Mouse (Mus musculus) urinary bladder, postnatal 10 days (tissue): ENCODE measurements around the gene Klhdc2.

Experiments used
- DNase-seq: peaks from one replicate; pipeline ENCODE4 v3.0.0; 2022; ENCODE audit warnings: low spot score

Gene Klhdc2

GRCm38 (mm10) chr12:69300391-69300790 lies 3.9 kb downstream of the Klhdc2 start:
- DNase-seq: no peak

DNA sequence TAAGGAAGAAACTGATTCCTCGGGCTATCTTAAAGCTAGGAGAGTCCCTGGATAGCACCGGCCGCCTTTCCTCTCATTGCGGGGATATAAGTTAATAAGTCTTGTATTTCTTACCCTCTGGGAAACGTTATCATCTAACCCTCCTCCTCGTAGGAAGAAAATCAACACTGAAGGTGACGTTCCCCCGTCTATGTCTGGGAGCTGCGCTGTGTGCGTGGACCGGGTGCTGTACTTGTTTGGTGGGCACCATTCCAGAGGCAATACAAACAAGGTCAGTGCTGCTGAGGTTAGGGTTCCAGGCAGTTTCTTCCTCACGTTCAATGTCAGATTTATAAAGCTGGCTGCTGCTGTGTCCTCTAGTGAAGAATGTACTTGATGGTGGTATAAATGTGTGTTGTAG lies 5.7 kb downstream of the Klhdc2 start:
- no peak for DNase-seq

- DNase-seq: no peak
Measured at GRCm38 (mm10) chr12:69304051-69304450, 7.6 kb downstream of the Klhdc2 start.

DNA sequence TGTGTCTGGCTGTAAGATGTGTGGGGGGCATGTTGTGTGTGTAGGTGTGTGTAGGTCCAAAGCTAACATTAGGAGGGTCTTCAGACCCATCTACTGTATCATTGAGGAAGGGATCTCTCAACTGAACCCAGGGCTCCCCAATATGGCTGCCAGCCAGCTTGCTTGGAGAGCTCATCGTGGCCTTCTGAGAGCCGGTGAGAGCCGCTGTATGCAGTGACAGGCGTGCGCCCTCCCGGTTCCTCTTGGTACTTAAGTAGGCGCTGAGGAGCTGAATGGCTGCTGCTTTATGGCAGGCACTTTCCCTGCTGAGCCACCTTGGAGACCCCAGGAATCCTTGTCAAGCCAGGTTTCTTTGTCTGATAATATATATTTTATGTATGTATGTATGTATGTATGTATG lies 9.9 kb downstream of the Klhdc2 start:
- DNase-seq: no peak

GRCm38 (mm10) chr12:69309659-69310058 lies 13.2 kb downstream of the Klhdc2 start:
- DNase-seq: no peak

- DNase-seq: no peak
Measured at GRCm38 (mm10) chr12:69318431-69318830, 21.9 kb downstream of the Klhdc2 start.

GRCm38 (mm10) chr12:69331187-69331586 lies 34.7 kb downstream of the Klhdc2 start:
- DNase-seq: no peak

DNA sequence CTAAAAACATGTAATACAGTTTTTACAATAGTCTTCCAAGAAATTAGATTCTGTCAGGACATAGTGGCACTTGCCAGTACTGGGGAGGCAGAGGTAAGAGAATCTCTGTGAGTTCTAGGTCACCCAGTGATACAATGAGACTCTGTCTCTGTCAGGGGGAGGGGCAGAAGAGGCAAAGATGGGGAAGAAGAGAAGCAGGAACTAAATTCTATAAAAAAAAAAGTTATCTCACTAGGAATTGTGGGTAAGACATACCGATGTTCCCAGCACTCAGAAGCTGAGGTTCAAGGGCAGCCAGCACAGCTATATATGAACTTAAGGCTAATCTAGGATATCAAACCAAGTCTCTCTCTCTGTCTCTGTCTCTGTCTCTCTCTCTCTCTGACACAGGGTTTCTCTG lies 35.7 kb downstream of the Klhdc2 start:
- DNase-seq: no peak

- DNase-seq: no peak
Measured at GRCm38 (mm10) chr12:69333547-69333946, 37.1 kb downstream of the Klhdc2 start.

- no peak for DNase-seq
Measured at GRCm38 (mm10) chr12:69349928-69350327, 53.4 kb downstream of the Klhdc2 start.

DNA sequence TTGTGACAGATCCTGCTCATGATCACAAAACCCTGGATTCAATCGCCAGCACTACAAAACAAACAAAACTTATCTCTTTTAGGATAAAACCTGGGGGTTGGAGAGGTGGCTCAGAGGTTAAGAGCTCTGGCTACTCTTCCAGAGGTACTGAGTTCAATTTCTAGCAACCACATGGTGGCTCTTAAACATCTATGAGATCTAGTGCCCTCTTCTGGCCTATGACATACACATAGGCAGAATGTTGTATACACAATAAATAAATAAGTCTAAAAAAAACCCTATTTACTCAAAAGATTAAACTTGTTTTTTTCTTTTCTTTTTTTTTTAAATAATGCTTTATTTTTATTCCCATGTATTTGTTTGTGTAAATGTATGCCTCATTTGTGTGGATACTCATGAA lies 55.2 kb downstream of the Klhdc2 start:
- DNase-seq: no peak

DNA sequence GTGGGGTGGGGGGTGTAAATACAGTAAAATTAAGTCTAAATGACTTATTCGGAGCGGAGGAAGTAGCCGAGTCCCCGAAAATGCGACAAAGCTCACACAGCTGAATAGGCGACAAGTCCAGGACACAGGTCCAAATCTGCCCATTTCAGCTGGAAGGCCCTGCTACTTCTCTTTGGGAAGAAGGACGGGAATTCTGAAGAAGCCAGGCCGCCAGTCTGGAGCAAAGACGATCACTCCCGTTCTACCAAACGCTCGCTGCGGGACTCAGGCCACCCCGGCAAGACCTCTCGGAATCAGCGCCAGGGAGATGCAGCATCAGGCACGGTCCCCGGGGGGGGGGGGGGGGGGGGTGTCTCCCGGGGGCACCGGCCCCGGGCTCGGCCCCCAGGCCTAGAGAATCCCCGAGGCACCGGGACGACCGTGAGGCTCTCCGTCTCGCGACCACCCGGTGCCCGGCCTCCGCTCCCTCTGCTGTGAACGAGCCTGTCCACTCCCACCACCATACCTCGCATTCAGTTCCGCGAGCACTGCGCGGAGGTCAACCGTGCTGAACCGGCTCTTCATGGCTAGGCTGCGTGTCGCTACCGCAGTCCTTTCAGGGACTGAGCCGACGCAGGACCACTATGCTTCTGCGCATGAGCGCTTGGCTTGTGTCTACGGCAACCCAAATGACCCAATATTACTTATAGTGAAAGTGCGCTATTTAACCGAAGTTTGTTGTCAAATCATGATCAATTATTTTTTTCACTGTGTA lies 60.2 kb downstream of the Klhdc2 start, which contains the start of gene Nemf:
Gene Nemf (minus strand): TSS at position 620 of the 754 bp plus-strand sequence.
- DNase-seq: peak; percentile 36

DNA sequence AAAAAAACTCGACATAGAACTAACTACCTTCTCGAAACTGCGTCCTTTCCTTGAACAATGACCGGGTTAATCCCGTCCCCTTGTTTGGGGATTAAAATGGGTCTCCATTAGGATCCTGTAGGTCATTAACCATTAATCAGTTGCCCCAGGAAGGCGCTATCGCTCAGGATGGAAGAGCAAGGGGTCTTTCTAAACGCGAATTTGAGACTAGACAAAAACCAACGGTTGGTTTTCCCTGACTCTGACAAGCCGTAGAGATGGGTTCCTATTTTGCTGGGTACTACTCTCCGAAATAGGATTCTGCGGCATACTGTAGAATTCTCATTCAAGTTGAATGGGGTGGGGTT lies 60.8 kb downstream of the Klhdc2 start:
- DNase-seq: no peak
